In the genomic region with DNA sequence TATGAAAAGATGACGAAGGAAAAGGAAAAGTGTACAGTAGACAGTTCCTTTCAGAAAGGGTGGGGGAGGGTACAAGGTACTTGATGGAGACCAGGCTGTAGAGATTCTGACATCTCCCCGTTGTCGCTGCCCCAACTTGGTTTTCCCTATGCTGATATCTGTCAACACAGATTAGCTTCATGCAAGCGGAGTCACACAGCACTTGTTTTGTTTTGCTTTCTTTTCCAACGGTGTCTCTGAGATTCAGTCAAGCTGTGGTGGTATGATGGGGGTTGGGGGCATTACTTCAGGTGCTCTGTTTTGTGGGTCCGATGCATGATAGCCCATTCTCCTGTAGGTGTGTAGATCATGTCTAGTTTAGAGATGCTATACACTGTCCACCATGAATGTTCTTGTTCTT, we compare ENCODE assay signal across 34 mouse cellular contexts.
"Had no signal": no experiment of that assay in that cellular context is flagged by ENCODE, and none has a peak within 500 bp of the region (broad histone marks: within the 10 kb centered on the region; RNA-seq: fewer than 3 reads in every experiment).

No protein-coding gene starts in this region.

- H3K9me3 ChIP-seq: heart, embryonic 10.5 days; heart, embryonic 12.5 days; heart, embryonic 13.5 days; heart, embryonic 15.5 days; hindbrain, embryonic 10.5 days; hindbrain, embryonic 12.5 days; hindbrain, embryonic 13.5 days; hindbrain, embryonic 15.5 days; intestine, embryonic 15.5 days; kidney, embryonic 15.5 days had no signal

- DNase-seq: heart, postnatal 10 days; heart, postnatal 14 days; heart, postnatal 36 days; heart, postnatal 4 days; kidney, adult 11 months; kidney, adult 18-20 months; kidney, adult 2 months; kidney, adult 8-10 months; kidney, adult 9 months; kidney, postnatal 10 days; kidney, postnatal 14 days; kidney, postnatal 25 days; kidney, postnatal 36 days; kidney, postnatal 4 days; layer of hippocampus, adult 9-11 months; layer of hippocampus, postnatal 36 days had no signal

- H3K4me1 ChIP-seq: heart, embryonic 10.5 days; heart, embryonic 12.5 days; heart, embryonic 13.5 days; heart, embryonic 15.5 days; hindbrain, embryonic 10.5 days; hindbrain, embryonic 12.5 days; hindbrain, embryonic 13.5 days; hindbrain, embryonic 15.5 days; intestine, embryonic 15.5 days had no signal

- H3K27me3 ChIP-seq: heart, embryonic 12.5 days; heart, embryonic 13.5 days; heart, embryonic 15.5 days; hindbrain, embryonic 12.5 days; hindbrain, embryonic 13.5 days; hindbrain, embryonic 15.5 days; intestine, embryonic 15.5 days; kidney, embryonic 15.5 days had no signal

- H3K4me3 ChIP-seq: heart, embryonic 10.5 days; heart, embryonic 12.5 days; heart, embryonic 13.5 days; heart, embryonic 15.5 days; hindbrain, embryonic 10.5 days; hindbrain, embryonic 12.5 days; hindbrain, embryonic 13.5 days; hindbrain, embryonic 15.5 days; intestine, embryonic 15.5 days; kidney, embryonic 15.5 days; layer of hippocampus, adult 2 months had no signal

- H3K4me2 ChIP-seq: heart, embryonic 12.5 days; heart, embryonic 13.5 days; heart, embryonic 15.5 days; hindbrain, embryonic 12.5 days; hindbrain, embryonic 13.5 days; hindbrain, embryonic 14.5 days; hindbrain, embryonic 15.5 days; intestine, embryonic 15.5 days; kidney, embryonic 15.5 days had no signal

- H3K27ac ChIP-seq: heart, embryonic 10.5 days; heart, embryonic 13.5 days; heart, embryonic 15.5 days; hindbrain, embryonic 10.5 days; hindbrain, embryonic 12.5 days; hindbrain, embryonic 13.5 days; hindbrain, embryonic 14.5 days; hindbrain, embryonic 15.5 days; hindbrain, postnatal 0 days; intestine, embryonic 15.5 days; kidney, embryonic 15.5 days; kidney, postnatal 0 days; layer of hippocampus, adult 2 months had no signal

- H3K36me3 ChIP-seq: intestine, embryonic 15.5 days had no signal

- H3K9ac ChIP-seq: heart, embryonic 12.5 days; heart, embryonic 13.5 days; heart, embryonic 15.5 days; hindbrain, embryonic 12.5 days; hindbrain, embryonic 13.5 days; hindbrain, embryonic 14.5 days; hindbrain, embryonic 15.5 days; intestine, embryonic 15.5 days; kidney, embryonic 15.5 days had no signal

- ATAC-seq: hindbrain, embryonic 16.5 days; hindbrain, postnatal 0 days; inflammation-experienced regulatory T-cells, adult 6 months; intestine, embryonic 15.5 days; intestine, embryonic 16.5 days; intestine, postnatal 0 days had no signal
